Comparison of ENCODE assay signal across 11 mouse cellular contexts in genomic region chr7:124163301-124163700, GRCm38 (mm10).
"Had no signal": no experiment of that assay in that cellular context is flagged by ENCODE, and none has a peak within 500 bp of the region (broad histone marks: within the 10 kb centered on the region; RNA-seq: fewer than 3 reads in every experiment).

No protein-coding gene starts in this region.

- DNase-seq: retina, postnatal 1 day; right cerebral cortex, postnatal 14 days; right cerebral cortex, postnatal 25 days; right cerebral cortex, postnatal 4 days; spleen, adult 18-20 months; thymus, adult 18-20 months; thymus, adult 2 months; thymus, postnatal 14 days; thymus, postnatal 25 days; thymus, postnatal 36 days; thymus, postnatal 4 days had no signal
